Mouse (Mus musculus): Measurements from ENCODE around the gene Hormad2.

- TF ChIP-seq CTCF (IDR thresholded peaks at IDR 0.05; ENCODE audit: insufficient read depth, low read depth, low read length) (no peak), POLR2A (IDR thresholded peaks at IDR 0.05; ENCODE audit: insufficient read depth, low read depth, low read length) (no peak)
Measured at GRCm38 (mm10) chr11:4484541-4484940, 43.6 kb upstream of the Hormad2 start.

All from olfactory bulb, adult 2 months (tissue).